Mouse (Mus musculus) erythroblast, embryonic 14.5 days (primary cell): Measurements from ENCODE around the gene Ghrh.

Experiments used
- GATA1 ChIP-seq: IDR thresholded peaks from 2 replicates; pipeline ENCODE4 v1.6.1; 2012; ENCODE audit warnings: low read length, inconsistent platforms, mixed read lengths
- TAL1 ChIP-seq: IDR thresholded peaks from 3 replicates; pipeline ENCODE4 v1.6.1; 2012; ENCODE audit warnings: low read length, inconsistent platforms, mixed read lengths

DNA sequence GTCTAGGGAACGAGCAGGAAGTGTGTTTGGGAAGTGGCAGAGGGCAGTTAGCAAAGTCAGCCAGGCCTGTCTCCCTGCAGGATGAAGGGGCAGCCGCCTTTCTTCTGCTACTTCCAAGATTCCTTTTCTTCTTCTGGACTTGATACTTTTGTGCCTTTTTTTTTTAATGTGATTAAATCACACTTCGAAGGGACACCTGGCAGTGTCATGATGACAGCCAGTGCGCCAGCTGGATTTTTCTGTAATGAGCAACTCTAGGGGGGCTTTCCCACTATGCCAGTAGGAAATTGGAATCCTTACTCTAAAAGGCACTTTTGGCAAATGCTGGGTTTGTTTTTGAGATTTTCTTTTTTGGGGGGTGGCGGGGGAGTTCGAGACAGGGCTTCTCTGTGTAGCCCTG is 31.8 kb downstream of the Ghrh start:
- TF ChIP-seq TAL1 (no peak), GATA1 (no peak)
